Mouse (Mus musculus): Measurements from ENCODE around the gene Inafm2. TPM values are rescaled to one million over a fixed set of nuclear protein-coding genes. Genes with fewer than 3 reads are reported as not detected.
A peak's percentile ranks its signal among the peaks of the same experiment; 100 is the strongest.

Inafm2 gene
- polyA plus RNA-seq, 2 experiments, result 5.0 to 18.3 TPM

DNA sequence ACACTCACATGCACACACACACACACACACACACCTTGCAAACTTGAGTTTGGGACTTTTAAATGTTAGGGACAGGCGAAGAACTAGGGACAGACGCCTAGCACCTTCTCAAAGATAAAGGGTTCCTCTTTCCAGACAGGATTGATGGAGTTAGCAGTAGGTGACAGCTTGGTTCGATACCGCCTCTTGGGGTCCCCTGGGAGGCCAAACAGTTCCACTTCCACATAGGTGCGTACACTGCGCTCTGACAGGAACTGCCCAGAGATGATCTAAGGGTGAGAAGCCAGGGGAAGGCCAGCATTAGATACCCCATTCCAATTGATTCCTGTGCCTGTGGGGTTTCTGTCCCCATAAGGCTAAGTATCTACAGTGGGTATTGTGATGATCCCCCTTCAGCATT is 31.9 kb upstream of the Inafm2 start:
- no peak overlapping the region for H3K4me3 ChIP-seq (ENCODE audit: insufficient read depth in 1 of 2, low read depth in 2 of 2, low read length in 2 of 2)
- no peak for TF ChIP-seq CTCF (IDR thresholded peaks at IDR 0.05; ENCODE audit: low read depth)
- TF ChIP-seq EP300 (IDR thresholded peaks at IDR 0.05; ENCODE audit: low read depth), result no peak
- no peaks in the 10 kb centered on the region for H3K36me3 ChIP-seq (replicated peaks; ENCODE audit: control insufficient read depth, insufficient read depth, low read depth)
- no peak for DNase-seq (ENCODE audit: low read depth in 3 of 3, low spot score in 3 of 3)
- 70% methylated on average over 6 of the region's 6 CpGs for WGBS (ENCODE audit: insufficient replicate concordance)
- no peak overlapping the region for H3K27ac ChIP-seq
- ATAC-seq (ENCODE audit: insufficient read depth), result no peak
- H3K9me3 ChIP-seq (ENCODE audit: control insufficient read depth, low read length), result no peaks in the 10 kb centered on the region
- no peaks in the 10 kb centered on the region for H3K4me1 ChIP-seq (replicated peaks; ENCODE audit: control insufficient read depth in 2 of 2, insufficient read depth in 2 of 2, low read length in 1 of 2)
- H3K27me3 ChIP-seq (ENCODE audit: control insufficient read depth, insufficient read depth, low read length), result peaks cover 16% of the 10 kb centered on the region
- H3K4me2 ChIP-seq (ENCODE audit: low read depth), result no peak overlapping the region
- H3K9ac ChIP-seq (replicated peaks), result no peak overlapping the region

DNA sequence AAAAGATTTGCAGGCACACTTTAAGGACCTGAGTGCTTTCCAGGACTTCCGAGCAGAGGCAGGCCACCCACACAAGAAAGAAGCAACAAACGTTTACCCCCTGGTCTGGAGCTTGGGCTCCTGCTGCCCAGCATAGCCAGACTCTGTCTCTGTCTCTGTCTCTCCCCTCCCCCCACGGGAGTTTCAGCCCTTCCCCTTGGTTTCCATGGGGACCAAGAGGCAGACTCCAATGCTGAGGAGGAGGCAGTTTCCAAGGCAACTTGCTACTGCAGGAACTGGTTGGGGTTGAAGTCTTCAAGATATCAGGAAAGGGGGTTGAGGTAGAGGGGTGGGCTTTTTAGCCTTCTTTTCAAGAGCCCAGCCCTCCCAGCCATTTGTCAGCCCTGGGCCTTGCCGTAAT is 31.3 kb upstream of the Inafm2 start:
- H3K9ac ChIP-seq (replicated peaks), result no peak overlapping the region
- H3K27ac ChIP-seq, result no peak overlapping the region
- 57% methylated on average over 4 of the region's 4 CpGs for WGBS (ENCODE audit: insufficient replicate concordance)
- ATAC-seq (ENCODE audit: insufficient read depth) (no peak), DNase-seq (ENCODE audit: low read depth in 3 of 3, low spot score in 3 of 3) (no peak)
- H3K27me3 ChIP-seq (ENCODE audit: control insufficient read depth, insufficient read depth, low read length), result peaks cover 16% of the 10 kb centered on the region
- TF ChIP-seq CTCF (IDR thresholded peaks at IDR 0.05; ENCODE audit: low read depth) (no peak), EP300 (IDR thresholded peaks at IDR 0.05; ENCODE audit: low read depth) (no peak)
- H3K36me3 ChIP-seq (replicated peaks; ENCODE audit: control insufficient read depth, insufficient read depth, low read depth), result no peaks in the 10 kb centered on the region
- no peak overlapping the region for H3K4me3 ChIP-seq (ENCODE audit: insufficient read depth in 1 of 2, low read depth in 2 of 2, low read length in 2 of 2)
- no peaks in the 10 kb centered on the region for H3K4me1 ChIP-seq (replicated peaks; ENCODE audit: control insufficient read depth in 2 of 2, insufficient read depth in 2 of 2, low read length in 1 of 2)
- H3K9me3 ChIP-seq (ENCODE audit: control insufficient read depth, low read length), result no peaks in the 10 kb centered on the region
- no peak overlapping the region for H3K4me2 ChIP-seq (ENCODE audit: low read depth)

GRCm38 (mm10) chr2:118716677-118717076 is 28.9 kb upstream of the Inafm2 start:
- no peaks in the 10 kb centered on the region for H3K36me3 ChIP-seq (replicated peaks; ENCODE audit: control insufficient read depth, insufficient read depth, low read depth)
- H3K27me3 ChIP-seq (ENCODE audit: control insufficient read depth, insufficient read depth, low read length), result no peaks in the 10 kb centered on the region; the same call in none of the 2 replicates
- TF ChIP-seq EP300 (IDR thresholded peaks at IDR 0.05; ENCODE audit: low read depth), result no peak
- no peak for TF ChIP-seq CTCF (IDR thresholded peaks at IDR 0.05; ENCODE audit: low read depth)
- no peak overlapping the region for H3K9ac ChIP-seq (replicated peaks)
- WGBS (ENCODE audit: insufficient replicate concordance), result 61% methylated on average over 5 of the region's 5 CpGs
- H3K9me3 ChIP-seq (ENCODE audit: control insufficient read depth, low read length), result no peaks in the 10 kb centered on the region
- DNase-seq (ENCODE audit: low read depth in 3 of 3, low spot score in 3 of 3) (no peak), ATAC-seq (ENCODE audit: insufficient read depth) (no peak)
- no peak overlapping the region for H3K4me3 ChIP-seq (ENCODE audit: insufficient read depth in 1 of 2, low read depth in 2 of 2, low read length in 2 of 2)
- no peaks in the 10 kb centered on the region for H3K4me1 ChIP-seq (replicated peaks; ENCODE audit: control insufficient read depth in 2 of 2, insufficient read depth in 2 of 2, low read length in 1 of 2)
- H3K4me2 ChIP-seq (ENCODE audit: low read depth), result no peak overlapping the region
- no peak overlapping the region for H3K27ac ChIP-seq

- DNase-seq (ENCODE audit: low read depth in 3 of 3, low spot score in 3 of 3), result no peak
- Histone ChIP-seq H3K4me3 (ENCODE audit: insufficient read depth in 1 of 2, low read depth in 2 of 2, low read length in 2 of 2) (no peak overlapping the region), H3K4me2 (ENCODE audit: low read depth) (no peak overlapping the region), H3K9me3 (ENCODE audit: control insufficient read depth, low read length) (no peaks in the 10 kb centered on the region), H3K27ac (no peak overlapping the region), H3K27me3 (ENCODE audit: control insufficient read depth, insufficient read depth, low read length) (no peaks in the 10 kb centered on the region), H3K9ac (replicated peaks) (no peak overlapping the region), H3K4me1 (replicated peaks; ENCODE audit: control insufficient read depth in 2 of 2, insufficient read depth in 2 of 2, low read length in 1 of 2) (peaks cover 0 to 9% of the 10 kb centered on the region in 2 experiments; a peak in 2 of 4 replicates), H3K36me3 (replicated peaks; ENCODE audit: control insufficient read depth, insufficient read depth, low read depth) (no peaks in the 10 kb centered on the region)
- ATAC-seq (ENCODE audit: insufficient read depth), result peak; percentile 72
- TF ChIP-seq EP300 (IDR thresholded peaks at IDR 0.05; ENCODE audit: low read depth) (no peak), CTCF (IDR thresholded peaks at IDR 0.05; ENCODE audit: low read depth) (no peak)
- WGBS (ENCODE audit: insufficient replicate concordance), result 23% methylated on average over 15 of the region's 15 CpGs
Observed at GRCm38 (mm10) chr2:118723693-118724486, 21.7 kb upstream of the Inafm2 start.

DNA sequence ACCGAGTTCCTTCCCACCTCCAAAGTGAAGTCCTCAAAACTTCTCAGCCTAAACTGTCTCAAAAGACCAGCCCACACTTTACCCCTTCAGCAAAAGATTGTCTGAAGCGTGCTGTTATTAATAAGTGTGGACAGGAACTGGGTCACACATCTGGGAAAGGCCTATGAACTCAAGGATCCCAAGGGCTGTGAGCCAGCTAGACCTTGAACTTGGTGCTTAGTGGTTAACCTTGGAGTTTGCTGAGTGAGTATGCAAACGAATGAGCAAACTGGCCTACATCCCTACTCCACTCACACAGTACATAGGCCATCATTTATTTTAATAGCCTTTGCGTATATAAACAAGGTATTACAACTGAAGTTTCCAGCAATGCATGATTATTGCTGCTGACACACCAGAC is 20.0 kb upstream of the Inafm2 start:
- no peak for TF ChIP-seq EP300 (IDR thresholded peaks at IDR 0.05; ENCODE audit: low read depth)
- no peak for TF ChIP-seq CTCF (IDR thresholded peaks at IDR 0.05; ENCODE audit: low read depth)
- Histone ChIP-seq H3K27me3 (ENCODE audit: control insufficient read depth, insufficient read depth, low read length) (no peaks in the 10 kb centered on the region), H3K4me1 (replicated peaks; ENCODE audit: control insufficient read depth in 2 of 2, insufficient read depth in 2 of 2, low read length in 1 of 2) (peaks cover 0 to 13% of the 10 kb centered on the region in 2 experiments; a peak in 2 of 4 replicates), H3K36me3 (replicated peaks; ENCODE audit: control insufficient read depth, insufficient read depth, low read depth) (no peaks in the 10 kb centered on the region), H3K4me3 (ENCODE audit: insufficient read depth in 1 of 2, low read depth in 2 of 2, low read length in 2 of 2) (no peak overlapping the region), H3K9ac (replicated peaks) (no peak overlapping the region), H3K27ac (no peak overlapping the region), H3K4me2 (ENCODE audit: low read depth) (no peak overlapping the region), H3K9me3 (ENCODE audit: control insufficient read depth, low read length) (no peaks in the 10 kb centered on the region)
- 64% methylated on average over 4 of the region's 4 CpGs for WGBS (ENCODE audit: insufficient replicate concordance)
- no peak for ATAC-seq (ENCODE audit: insufficient read depth)
- no peak for DNase-seq (ENCODE audit: low read depth in 3 of 3, low spot score in 3 of 3)

All from liver, embryonic 14.5 days (tissue).